Mouse (Mus musculus) olfactory bulb, adult 2 months (tissue): ENCODE measurements around the gene Gtpbp3. TPM values are rescaled to one million over a fixed set of nuclear protein-coding genes. Genes with fewer than 3 reads are reported as not detected.
"Not testable (repeated sequence)": the region's sequence is repeated elsewhere in the genome, so short reads cannot be mapped to it uniquely, and the experiment has no call there.

Experiments
- H3K27ac ChIP-seq: fragments of 200-500 bp; 2 replicates; pipeline ENCODE4 v1.5.1; 2012; ENCODE audit warnings: low read depth, low read length; ENCODE audit not compliant: insufficient read depth
- H3K4me1 ChIP-seq: fragments of 200-500 bp; 2 replicates; pipeline ENCODE4 v1.6.1; 2012; ENCODE audit warnings: low read length; ENCODE audit not compliant: control insufficient read depth, insufficient read depth
- H3K4me3 ChIP-seq: fragments of 200-500 bp; 2 replicates; pipeline ENCODE4 v1.5.1; 2012; ENCODE audit warnings: mild to moderate bottlenecking, low read depth, low read length, moderate library complexity; ENCODE audit not compliant: insufficient read depth
- CTCF ChIP-seq: fragments of 200-500 bp; IDR thresholded peaks from 2 replicates; pipeline ENCODE4 v1.5.1; 2012; ENCODE audit warnings: low read depth, mild to moderate bottlenecking, low read length, moderate library complexity; ENCODE audit not compliant: insufficient read depth
- POLR2A ChIP-seq: fragments of 200-500 bp; IDR thresholded peaks from 2 replicates; pipeline ENCODE4 v1.6.1; 2012; ENCODE audit warnings: mild to moderate bottlenecking, low read depth, low read length, moderate library complexity; ENCODE audit not compliant: insufficient read depth
- WGBS: fragments of 180-500 bp; shearing (Covaris S2); methylation state at CpG from one replicate; pipeline ENCODE4 v1.1.7; 2018; 5-methylcytosine and 5-hydroxymethylcytosine counted together
- polyA plus RNA-seq: library from polyadenylated mRNA; stranded (reverse); fragments of >200 nt; gene quantifications from 2 replicates; pipeline ENCODE4 v1.2.4, GENCODE M21; 2012; ENCODE audit warnings: low replicate concordance; ENCODE audit not compliant: missing spikeins, insufficient read depth, insufficient read length

Gene Gtpbp3
- polyA plus RNA-seq, 1 experiment = not detected

DNA sequence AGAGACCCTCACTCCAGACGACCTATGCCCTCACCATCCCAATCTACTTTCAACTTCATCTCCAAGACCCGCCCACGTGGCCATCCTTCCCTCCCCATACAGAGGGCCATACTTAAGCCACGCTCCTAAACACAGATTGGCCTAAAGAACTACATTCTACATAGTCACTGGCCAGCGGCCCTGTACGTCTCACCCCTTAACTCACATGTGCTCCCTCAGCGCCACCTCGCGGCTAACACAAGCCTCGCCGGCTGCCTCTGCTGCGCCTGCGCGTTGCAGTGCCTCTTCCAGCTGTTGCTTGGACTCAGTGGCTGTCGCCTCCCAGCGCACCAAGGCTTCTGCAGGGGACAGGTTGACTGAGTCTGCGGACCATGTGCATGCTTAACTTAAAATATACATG is 33.7 kb downstream of the Gtpbp3 start:
- peak; percentile 67 for TF ChIP-seq CTCF
- TF ChIP-seq POLR2A = no peak
- no peak overlapping the region for H3K4me3 ChIP-seq
- WGBS = 3% methylated on average over 17 of the region's 17 CpGs
- no peak overlapping the region for H3K27ac ChIP-seq
- peaks cover 6% of the 10 kb centered on the region for H3K4me1 ChIP-seq

DNA sequence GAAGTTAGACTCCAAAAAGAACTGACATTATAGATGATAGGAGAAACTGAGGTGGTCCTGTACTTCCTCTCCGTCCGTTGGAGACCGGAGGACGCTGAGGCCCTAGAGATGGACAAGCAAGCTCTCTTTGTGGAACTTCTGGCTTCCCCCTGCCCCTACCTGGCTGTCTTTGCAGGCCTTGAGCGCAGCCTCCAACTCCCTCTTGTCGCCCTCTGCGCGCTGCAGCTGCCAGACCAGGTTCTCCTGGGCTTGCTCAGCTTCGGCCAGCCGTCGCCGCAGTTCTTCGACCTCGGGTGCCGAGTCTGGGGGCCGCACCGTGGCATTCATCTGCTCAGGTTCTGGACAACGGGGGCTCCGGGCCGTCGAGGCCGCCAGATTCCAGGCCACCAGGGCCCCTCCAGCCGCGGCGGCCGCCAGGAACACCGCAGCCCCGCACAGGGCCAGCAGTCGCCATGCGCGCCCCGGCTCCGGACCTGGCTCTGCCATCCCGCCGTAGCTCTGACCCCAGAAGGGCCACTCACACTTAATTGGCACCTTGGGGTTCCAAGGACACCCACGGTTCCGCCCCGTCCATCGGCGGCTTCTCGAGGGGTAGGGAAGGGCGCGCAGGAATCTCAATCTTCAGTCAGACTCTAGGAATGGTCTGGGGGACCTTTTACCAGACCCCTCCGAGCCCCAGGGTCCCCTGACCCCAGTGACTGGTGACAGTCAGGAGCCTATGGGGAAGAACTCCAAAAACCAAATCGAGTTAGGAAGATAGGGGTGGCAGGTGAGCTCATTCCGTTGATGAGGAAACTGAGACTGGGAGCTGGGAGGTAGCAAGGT is 37.5 kb downstream of the Gtpbp3 start, which contains the start of gene Ccdc194:
Ccdc194 (minus strand) TSS at position 486 of the 825 bp plus-strand sequence.
- H3K27ac ChIP-seq = no peak within 1 kb of the TSS
- H3K4me3 ChIP-seq = no peak within 1 kb of the TSS
- WGBS = 20% methylated on average over 46 of the region's 46 CpGs
- no peak for TF ChIP-seq POLR2A
- no peak for TF ChIP-seq CTCF
- peaks cover 6% of the 10 kb centered on the region for H3K4me1 ChIP-seq

DNA sequence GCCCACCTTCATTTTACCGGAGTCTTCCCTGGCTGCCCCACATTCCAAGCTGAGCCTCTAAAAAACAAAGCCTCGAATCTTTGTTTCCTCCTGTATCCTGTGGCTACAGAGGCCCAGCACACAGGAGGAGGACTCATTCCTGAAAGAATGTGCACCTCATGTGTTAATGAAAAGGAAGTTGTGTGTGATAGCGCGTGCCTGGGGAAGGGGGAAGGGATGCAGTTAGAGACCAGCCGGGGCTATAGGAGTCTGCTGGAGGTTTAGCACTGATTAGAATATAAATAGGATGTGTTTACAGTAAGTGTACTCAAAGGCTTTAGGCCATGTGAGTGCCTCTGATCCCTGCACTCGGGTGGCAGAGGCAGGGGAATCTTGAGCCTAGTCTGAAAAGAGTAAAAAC is 38.4 kb downstream of the Gtpbp3 start:
- Histone ChIP-seq H3K4me3 (no peak overlapping the region), H3K4me1 (peaks cover 6% of the 10 kb centered on the region), H3K27ac (no peak overlapping the region)
- TF ChIP-seq POLR2A (no peak), CTCF (no peak)
- WGBS = 58% methylated on average over 6 of the region's 6 CpGs

DNA sequence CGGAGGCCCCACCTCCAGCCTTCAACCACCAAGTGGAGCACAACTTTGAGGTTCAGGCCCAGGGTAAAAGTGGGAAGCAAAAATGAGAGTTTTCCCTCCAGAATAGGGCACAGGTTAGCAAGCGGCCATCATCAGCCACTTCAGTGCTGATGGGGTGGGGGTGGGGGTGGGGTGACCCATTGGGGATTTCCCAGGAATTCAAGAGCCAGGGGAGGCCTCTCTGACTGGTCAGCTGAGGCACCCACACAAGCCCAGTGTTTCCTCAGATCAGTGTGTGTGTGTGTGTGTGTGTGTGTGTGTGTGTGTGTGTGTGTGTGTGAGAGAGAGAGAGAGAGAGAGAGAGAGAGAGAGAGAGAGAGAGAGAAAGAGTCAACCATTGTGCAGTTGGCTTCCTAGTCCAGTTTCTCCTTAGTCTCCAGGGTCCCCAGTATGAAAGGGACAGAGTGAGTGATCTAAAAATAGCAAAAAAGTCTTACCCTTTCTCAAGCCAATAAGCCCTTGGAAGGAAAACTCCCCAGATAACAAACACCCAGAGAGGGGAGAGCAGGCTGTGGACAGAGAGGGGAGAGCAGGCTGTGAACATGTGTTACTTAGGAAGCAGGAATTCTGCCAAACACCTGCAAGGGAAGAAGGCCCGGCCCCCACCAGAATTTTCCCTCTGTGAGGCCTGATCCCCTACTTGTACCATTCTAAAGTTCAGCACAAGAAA is 39.4 kb downstream of the Gtpbp3 start:
- 79% methylated on average over 3 of the region's 3 CpGs for WGBS
- TF ChIP-seq POLR2A = no peak
- TF ChIP-seq CTCF = no peak
- Histone ChIP-seq H3K27ac (no peak overlapping the region), H3K4me1 (peaks cover 3% of the 10 kb centered on the region), H3K4me3 (no peak overlapping the region)

GRCm38 (mm10) chr8:71528362-71529073 is 40.6 kb downstream of the Gtpbp3 start:
- no peak overlapping the region for H3K4me3 ChIP-seq
- peaks cover 3% of the 10 kb centered on the region for H3K4me1 ChIP-seq
- TF ChIP-seq CTCF (no peak), POLR2A (no peak)
- H3K27ac ChIP-seq = no peak overlapping the region
- WGBS = 85% methylated on average over 11 of the region's 11 CpGs

GRCm38 (mm10) chr8:71530735-71531467 is 43.0 kb downstream of the Gtpbp3 start:
- not testable (repeated sequence) for H3K4me3 ChIP-seq, H3K4me1 ChIP-seq, H3K27ac ChIP-seq
- 72% methylated on average over 8 of the region's 12 CpGs for WGBS

DNA sequence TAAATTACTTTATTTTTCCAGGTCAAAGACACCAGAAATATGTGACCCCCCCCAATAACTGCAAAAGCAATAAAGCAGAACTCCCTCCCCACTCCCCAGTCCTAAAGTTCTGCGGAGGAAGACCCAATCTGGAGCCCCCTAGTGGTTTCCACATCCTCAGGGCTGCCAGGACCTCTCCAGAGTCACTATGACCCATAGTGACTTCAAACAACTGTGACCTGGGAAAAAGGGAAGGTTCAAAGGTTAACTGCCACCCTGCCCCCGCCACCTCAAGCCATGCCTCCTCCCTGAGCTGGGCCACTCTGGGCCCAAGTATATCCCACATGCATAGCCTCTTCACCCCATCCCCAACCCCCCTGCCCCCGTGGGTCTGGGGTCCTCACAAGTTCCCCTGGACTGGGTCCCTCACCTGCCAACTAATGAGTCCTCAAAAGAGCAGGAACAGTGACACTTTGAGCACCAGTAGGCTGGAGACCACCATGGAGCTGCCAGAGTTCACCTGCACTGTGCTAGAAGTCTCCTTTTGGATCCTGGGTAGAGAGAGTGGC is 46.4 kb downstream of the Gtpbp3 start:
- no peak for TF ChIP-seq POLR2A
- TF ChIP-seq CTCF = no peak
- WGBS = 46% methylated on average over 3 of the region's 3 CpGs
- H3K27ac ChIP-seq = no peak overlapping the region
- no peak overlapping the region for H3K4me3 ChIP-seq
- H3K4me1 ChIP-seq = peaks cover 10% of the 10 kb centered on the region

GRCm38 (mm10) chr8:71535663-71536062 is 47.8 kb downstream of the Gtpbp3 start:
- Histone ChIP-seq H3K4me1 (peaks cover 10% of the 10 kb centered on the region), H3K4me3 (no peak overlapping the region), H3K27ac (no peak overlapping the region)
- WGBS = 79% methylated on average over 5 of the region's 5 CpGs
- TF ChIP-seq POLR2A (no peak), CTCF (no peak)
